Mouse (Mus musculus): ENCODE results near the gene Dchs1. TPM values are rescaled to one million over a fixed set of nuclear protein-coding genes. Genes with fewer than 3 reads are reported as not detected.

Dchs1 gene
- polyA plus RNA-seq, 1 experiment from 2014 or later = 27.3 TPM

GRCm38 (mm10) chr7:105806716-105807115, 19.3 kb upstream of the Dchs1 start:
- Histone ChIP-seq H3K36me3 (peaks cover 20% of the 10 kb centered on the region), H3K9ac (no peak overlapping the region), H3K4me3 (no peak overlapping the region), H3K9me3 (no peaks in the 10 kb centered on the region), H3K27ac (no peak overlapping the region), H3K27me3 (no peaks in the 10 kb centered on the region), H3K4me2 (replicated peaks) (no peak overlapping the region), H3K4me1 (peaks cover 7% of the 10 kb centered on the region)
- no peak for ATAC-seq (ENCODE audit: insufficient number of reproducible peaks, insufficient read depth, low FRiP score, low TSS enrichment)
- WGBS = 69% methylated on average over 2 of the region's 2 CpGs

- Histone ChIP-seq H3K36me3 (peaks cover 20% of the 10 kb centered on the region), H3K27ac (no peak overlapping the region), H3K4me1 (peaks cover 7% of the 10 kb centered on the region), H3K9me3 (no peaks in the 10 kb centered on the region), H3K4me2 (replicated peaks) (no peak overlapping the region), H3K4me3 (no peak overlapping the region), H3K27me3 (no peaks in the 10 kb centered on the region), H3K9ac (no peak overlapping the region)
- WGBS = 81% methylated on average over 5 of the region's 5 CpGs
- ATAC-seq (ENCODE audit: insufficient number of reproducible peaks, insufficient read depth, low FRiP score, low TSS enrichment) = no peak
These were observed 18.7 kb upstream of the Dchs1 start for GRCm38 (mm10) chr7:105806125-105806524.

- Histone ChIP-seq H3K9me3 (no peaks in the 10 kb centered on the region), H3K9ac (no peak overlapping the region), H3K4me1 (no peaks in the 10 kb centered on the region), H3K27ac (no peak overlapping the region), H3K36me3 (peaks cover 7% of the 10 kb centered on the region; the same call in 1 of the 2 replicates), H3K4me2 (replicated peaks) (no peak overlapping the region), H3K27me3 (no peaks in the 10 kb centered on the region), H3K4me3 (no peak overlapping the region)
- ATAC-seq (ENCODE audit: insufficient number of reproducible peaks, insufficient read depth, low FRiP score, low TSS enrichment) = no peak
These were observed 16.0 kb upstream of the Dchs1 start for GRCm38 (mm10) chr7:105803428-105803827.

- 18% methylated on average over 1 of the region's 1 CpGs for WGBS
- Histone ChIP-seq H3K9me3 (no peaks in the 10 kb centered on the region), H3K9ac (no peak overlapping the region), H3K27ac (no peak overlapping the region), H3K4me3 (no peak overlapping the region), H3K27me3 (no peaks in the 10 kb centered on the region), H3K36me3 (0 out of 2 replicates have a peak, but pooled peaks cover 3% of the 10 kb centered on the region), H3K4me2 (replicated peaks) (no peak overlapping the region), H3K4me1 (no peaks in the 10 kb centered on the region)
- ATAC-seq (ENCODE audit: insufficient number of reproducible peaks, insufficient read depth, low FRiP score, low TSS enrichment) = no peak
These were observed 15.3 kb upstream of the Dchs1 start for GRCm38 (mm10) chr7:105802771-105803170.

- H3K9me3 ChIP-seq = no peaks in the 10 kb centered on the region
- WGBS = 44% methylated on average over 2 of the region's 2 CpGs
- H3K4me1 ChIP-seq = no peaks in the 10 kb centered on the region
- H3K9ac ChIP-seq = no peak overlapping the region
- no peaks in the 10 kb centered on the region for H3K27me3 ChIP-seq
- 0 out of 2 replicates have a peak, but pooled peaks cover 3% of the 10 kb centered on the region for H3K36me3 ChIP-seq
- no peak overlapping the region for H3K27ac ChIP-seq
- no peak for ATAC-seq (ENCODE audit: insufficient number of reproducible peaks, insufficient read depth, low FRiP score, low TSS enrichment)
- H3K4me3 ChIP-seq = no peak overlapping the region
- no peak overlapping the region for H3K4me2 ChIP-seq (replicated peaks)
These were observed 14.9 kb upstream of the Dchs1 start for GRCm38 (mm10) chr7:105802312-105802711.

GRCm38 (mm10) chr7:105796972-105797371, 9.5 kb upstream of the Dchs1 start:
- H3K9me3 ChIP-seq = no peaks in the 10 kb centered on the region
- no peak overlapping the region for H3K27ac ChIP-seq
- H3K4me2 ChIP-seq (replicated peaks) = no peak overlapping the region
- no peak for ATAC-seq (ENCODE audit: insufficient number of reproducible peaks, insufficient read depth, low FRiP score, low TSS enrichment)
- WGBS = 84% methylated on average over 3 of the region's 3 CpGs
- no peaks in the 10 kb centered on the region for H3K27me3 ChIP-seq
- no peak overlapping the region for H3K4me3 ChIP-seq
- no peak overlapping the region for H3K9ac ChIP-seq
- no peaks in the 10 kb centered on the region for H3K36me3 ChIP-seq
- no peaks in the 10 kb centered on the region for H3K4me1 ChIP-seq

GRCm38 (mm10) chr7:105795759-105796366, 8.4 kb upstream of the Dchs1 start:
- no peaks in the 10 kb centered on the region for H3K27me3 ChIP-seq
- no peaks in the 10 kb centered on the region for H3K36me3 ChIP-seq
- H3K9ac ChIP-seq = no peak overlapping the region
- 22% methylated on average over 7 of the region's 7 CpGs for WGBS
- H3K4me2 ChIP-seq (replicated peaks) = no peak overlapping the region
- H3K9me3 ChIP-seq = no peaks in the 10 kb centered on the region
- no peak for ATAC-seq (ENCODE audit: insufficient number of reproducible peaks, insufficient read depth, low FRiP score, low TSS enrichment)
- no peaks in the 10 kb centered on the region for H3K4me1 ChIP-seq
- H3K4me3 ChIP-seq = no peak overlapping the region
- H3K27ac ChIP-seq = no peak overlapping the region

GRCm38 (mm10) chr7:105793701-105794100, 6.2 kb upstream of the Dchs1 start:
- Histone ChIP-seq H3K36me3 (no peaks in the 10 kb centered on the region), H3K9ac (no peak overlapping the region), H3K4me3 (no peak overlapping the region), H3K4me2 (replicated peaks) (no peak overlapping the region), H3K4me1 (no peaks in the 10 kb centered on the region), H3K27ac (no peak overlapping the region), H3K9me3 (no peaks in the 10 kb centered on the region), H3K27me3 (no peaks in the 10 kb centered on the region)
- 80% methylated on average over 7 of the region's 7 CpGs for WGBS
- ATAC-seq (ENCODE audit: insufficient number of reproducible peaks, insufficient read depth, low FRiP score, low TSS enrichment) = no peak

GRCm38 (mm10) chr7:105791147-105791546, 3.7 kb upstream of the Dchs1 start:
- Histone ChIP-seq H3K36me3 (no peaks in the 10 kb centered on the region), H3K9me3 (no peaks in the 10 kb centered on the region)
- 69% methylated on average over 1 of the region's 1 CpGs for WGBS

GRCm38 (mm10) chr7:105786506-105787284, 759 bp downstream of the Dchs1 start:
- 1% methylated on average over 20 of the region's 20 CpGs for WGBS
- H3K36me3 ChIP-seq = peaks cover 18% of the 10 kb centered on the region
- peak; percentile 71 for ATAC-seq (ENCODE audit: insufficient number of reproducible peaks, insufficient read depth, low FRiP score, low TSS enrichment)

More at GRCm38 (mm10) chr7:105791147-105791546, 3.7 kb upstream of the Dchs1 start:
- Histone ChIP-seq H3K4me2 (replicated peaks) (no peak overlapping the region), H3K4me3 (no peak overlapping the region), H3K27ac (no peak overlapping the region), H3K4me1 (peaks cover 9% of the 10 kb centered on the region), H3K27me3 (no peaks in the 10 kb centered on the region), H3K9ac (no peak overlapping the region)
- ATAC-seq (ENCODE audit: insufficient number of reproducible peaks, insufficient read depth, low FRiP score, low TSS enrichment) = no peak

GRCm38 (mm10) chr7:105784556-105784955, 2.9 kb downstream of the Dchs1 start:
- H3K27me3 ChIP-seq = no peaks in the 10 kb centered on the region
- ATAC-seq (ENCODE audit: insufficient number of reproducible peaks, insufficient read depth, low FRiP score, low TSS enrichment) = no peak
- H3K4me2 ChIP-seq (replicated peaks) = peak overlapping the region; percentile 89
- peak overlapping the region; percentile 15 for H3K4me3 ChIP-seq
- H3K9me3 ChIP-seq = no peaks in the 10 kb centered on the region
- H3K9ac ChIP-seq = peak overlapping the region; percentile 20; the same call in 1 of the 2 replicates
- peaks cover 44% of the 10 kb centered on the region for H3K4me1 ChIP-seq
- peaks cover 38% of the 10 kb centered on the region for H3K36me3 ChIP-seq
- no peak overlapping the region for H3K27ac ChIP-seq
- 14% methylated on average over 4 of the region's 4 CpGs for WGBS

More at GRCm38 (mm10) chr7:105786506-105787284, 759 bp downstream of the Dchs1 start:
- peaks cover 42% of the 10 kb centered on the region for H3K4me1 ChIP-seq
- H3K27ac ChIP-seq = peak overlapping the region; percentile 90
- H3K27me3 ChIP-seq = no peaks in the 10 kb centered on the region
- H3K9me3 ChIP-seq = no peaks in the 10 kb centered on the region
- H3K4me2 ChIP-seq (replicated peaks) = peak overlapping the region; percentile 89
- H3K9ac ChIP-seq = peak overlapping the region; percentile 90
- peak overlapping the region; percentile 72 for H3K4me3 ChIP-seq

GRCm38 (mm10) chr7:105783861-105784260, 3.6 kb downstream of the Dchs1 start:
- H3K36me3 ChIP-seq = peaks cover 38% of the 10 kb centered on the region
- no peak for ATAC-seq (ENCODE audit: insufficient number of reproducible peaks, insufficient read depth, low FRiP score, low TSS enrichment)
- H3K9me3 ChIP-seq = no peaks in the 10 kb centered on the region
- H3K9ac ChIP-seq = 0 out of 2 replicates have a peak overlapping the region, but pooled peaks have one; percentile 20
- no peak overlapping the region for H3K27ac ChIP-seq
- peak overlapping the region; percentile 15; the same call in 1 of the 2 replicates for H3K4me3 ChIP-seq
- WGBS = 25% methylated on average over 4 of the region's 4 CpGs
- H3K4me1 ChIP-seq = peaks cover 51% of the 10 kb centered on the region
- peak overlapping the region; percentile 89; the same call in 1 of the 2 replicates for H3K4me2 ChIP-seq (replicated peaks)
- no peaks in the 10 kb centered on the region for H3K27me3 ChIP-seq
